Mouse (Mus musculus) megakaryocyte-erythroid progenitor cell, adult 5 weeks (primary cell): Measurements from ENCODE around the gene Qpctl. TPM values are rescaled to one million over a fixed set of nuclear protein-coding genes. Genes with fewer than 3 reads are reported as not detected.

Experiments used
- polyA plus RNA-seq: library from polyadenylated mRNA; stranded (reverse); fragments of >175 nt; gene quantifications from 2 replicates; pipeline ENCODE4 v1.2.3, GENCODE M21; 2012

The Qpctl gene
- polyA plus RNA-seq, result 11.6 and 14.2 TPM in 2 replicates

GRCm38 (mm10) chr7:19148875-19149541 is at the start of gene Qpctl:
Qpctl (minus strand) TSS chr7:19149291.

GRCm38 (mm10) chr7:19175708-19176515 is 26.8 kb upstream of the Qpctl start, which contains the start of gene Eml2:
Eml2 (plus strand) TSS chr7:19176421.

GRCm38 (mm10) chr7:19165656-19166423 is 16.7 kb upstream of the Qpctl start, which contains the start of gene Gipr:
Gipr (minus strand) TSS chr7:19166127.

GRCm38 (mm10) chr7:19149626-19150025 is 535 bp upstream of the Qpctl start, which contains the start of gene Snrpd2:
Snrpd2 (plus strand) TSS chr7:19149722.

GRCm38 (mm10) chr7:19119631-19120429 is 29.3 kb downstream of the Qpctl start, which contains the start of gene Fbxo46:
Fbxo46 (plus strand) TSS chr7:19119859.

GRCm38 (mm10) chr7:19118028-19118771 is 30.9 kb downstream of the Qpctl start, which contains the start of gene Gm4969:
Gm4969 (minus strand) TSS chr7:19118368.

GRCm38 (mm10) chr7:19094471-19094825 is 54.6 kb downstream of the Qpctl start, which contains the start of gene Six5:
Six5 (plus strand) TSS chr7:19094594.

Other genes starting within 250 kb of the Qpctl start
- gene Ccdc61, start 238.9 kb downstream of the Qpctl start, polyA plus RNA-seq, result 61.5 and 67.8 TPM in 2 replicates
- 0.02 and 0.05 TPM in 2 replicates for gene Nova2, start 223.4 kb downstream of the Qpctl start, polyA plus RNA-seq
- not detected in 2 replicates for gene Nanos2, start 161.9 kb downstream of the Qpctl start, polyA plus RNA-seq
- 0.44 and 0.51 TPM in 2 replicates for gene Mypop, start 158.0 kb downstream of the Qpctl start, polyA plus RNA-seq
- 99.0 and 114 TPM in 2 replicates for gene Irf2bp1, start 145.2 kb downstream of the Qpctl start, polyA plus RNA-seq
- not detected in 2 replicates for gene Foxa3, start 125.8 kb downstream of the Qpctl start, polyA plus RNA-seq
- 198 and 236 TPM in 2 replicates for gene Sympk, start 124.9 kb downstream of the Qpctl start, polyA plus RNA-seq
- gene Rsph6a, start 94.6 kb downstream of the Qpctl start, polyA plus RNA-seq, result 0.05 TPM in 1 of 2 replicates, not detected in the other
- gene Dmwd, start 73.1 kb downstream of the Qpctl start, polyA plus RNA-seq, result 41.0 and 66.8 TPM in 2 replicates
- 13.5 and 23.0 TPM in 2 replicates for gene Dmpk, start 65.4 kb downstream of the Qpctl start, polyA plus RNA-seq
- 13.5 and 23.0 TPM in 2 replicates for gene Six5, start 54.7 kb downstream of the Qpctl start, polyA plus RNA-seq
- gene Gm4969, start 30.9 kb downstream of the Qpctl start, polyA plus RNA-seq, result 0.06 TPM in 1 of 2 replicates, not detected in the other
- 16.3 and 20.9 TPM in 2 replicates for gene Fbxo46, start 29.4 kb downstream of the Qpctl start, polyA plus RNA-seq
- gene Snrpd2, start 431 bp upstream of the Qpctl start, polyA plus RNA-seq, result 52.2 and 53.2 TPM in 2 replicates
- gene Gipr, start 16.8 kb upstream of the Qpctl start, polyA plus RNA-seq, result 0.02 and 0.15 TPM in 2 replicates
- 19.2 and 24.7 TPM in 2 replicates for gene Eml2, start 27.1 kb upstream of the Qpctl start, polyA plus RNA-seq
- gene Gpr4, start 63.2 kb upstream of the Qpctl start, polyA plus RNA-seq, result 0.10 and 0.34 TPM in 2 replicates
- gene Opa3, start 79.0 kb upstream of the Qpctl start, polyA plus RNA-seq, result 15.0 and 16.4 TPM in 2 replicates
- gene Vasp, start 122.5 kb upstream of the Qpctl start, polyA plus RNA-seq, result 292 and 301 TPM in 2 replicates
- gene Ppm1n, start 130.8 kb upstream of the Qpctl start, polyA plus RNA-seq, result 0.04 and 1.4 TPM in 2 replicates
- 0.21 and 0.27 TPM in 2 replicates for gene Rtn2, start 133.3 kb upstream of the Qpctl start, polyA plus RNA-seq
- 1,389 and 2,050 TPM in 2 replicates for gene Fosb, start 160.8 kb upstream of the Qpctl start, polyA plus RNA-seq
- 101 and 103 TPM in 2 replicates for gene Ercc1, start 195.5 kb upstream of the Qpctl start, polyA plus RNA-seq
- gene Cd3eap, start 210.2 kb upstream of the Qpctl start, polyA plus RNA-seq, result 27.5 and 29.4 TPM in 2 replicates
- 25.2 and 26.0 TPM in 2 replicates for gene Ppp1r13l, start 210.5 kb upstream of the Qpctl start, polyA plus RNA-seq
- 53.5 and 65.8 TPM in 2 replicates for gene Ercc2, start 232.7 kb upstream of the Qpctl start, polyA plus RNA-seq